Mouse (Mus musculus): ENCODE results near the gene 1600002K03Rik. TPM values are rescaled to one million over a fixed set of nuclear protein-coding genes. Genes with fewer than 3 reads are reported as not detected.
A peak's percentile ranks its signal among the peaks of the same experiment; 100 is the strongest.

The 1600002K03Rik gene
- total and polyA plus RNA-seq, 2 experiments, result 5.1 to 10.0 TPM

DNA sequence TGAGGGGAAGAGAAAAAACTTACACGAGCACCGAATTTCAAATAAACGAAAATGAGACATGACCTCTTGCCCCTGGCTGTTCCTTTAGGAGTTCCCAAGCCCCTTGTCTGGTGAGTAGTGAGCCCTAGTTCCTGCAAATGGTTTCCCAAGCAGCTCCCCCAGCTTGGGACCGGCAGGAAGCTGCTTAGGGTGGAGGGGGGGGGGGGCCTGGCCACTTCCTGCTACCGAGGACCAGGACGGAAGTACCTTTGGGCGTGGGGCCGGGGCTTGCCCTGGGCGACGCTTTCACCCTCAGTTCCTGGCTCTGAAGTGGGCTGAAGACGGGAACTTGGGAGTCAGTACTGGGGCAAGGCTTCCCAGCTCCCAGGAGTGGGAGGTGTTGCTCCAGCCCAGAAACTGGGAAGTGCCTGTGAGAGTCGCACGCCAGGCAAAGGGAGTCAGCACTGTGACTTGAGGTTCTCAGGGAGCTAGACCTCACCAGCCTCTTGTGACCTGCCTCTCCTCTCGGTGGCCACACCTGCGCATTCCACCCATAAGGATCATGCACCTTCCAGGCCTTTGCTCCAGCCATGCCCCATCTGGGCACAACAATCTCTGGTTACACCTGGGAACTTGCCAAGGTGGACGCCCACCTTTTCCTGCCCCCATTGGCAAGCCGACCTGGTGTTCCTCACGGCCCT is 14.3 kb upstream of the 1600002K03Rik start:
- Histone ChIP-seq H3K27ac (replicated peaks; ENCODE audit: insufficient read depth, low read depth, low read length) (peak overlapping the region; percentile 72), H3K36me3 (ENCODE audit: control insufficient read depth, insufficient read depth, low read length) (peaks cover 27% of the 10 kb centered on the region), H3K27me3 (ENCODE audit: control insufficient read depth, insufficient read depth, low read length) (no peaks in the 10 kb centered on the region), H3K9ac (ENCODE audit: low read depth, low read length) (peak overlapping the region; percentile 23), H3K4me3 (ENCODE audit: insufficient read depth, low read depth, low read length) (no peak overlapping the region), H3K4me1 (ENCODE audit: control insufficient read depth, insufficient read depth, low read length) (peaks cover 38% of the 10 kb centered on the region), H3K79me2 (ENCODE audit: control insufficient read depth, insufficient read depth, low read length) (peaks cover 3% of the 10 kb centered on the region; the same call in 1 of the 2 replicates)
- TF ChIP-seq POLR2A (IDR thresholded peaks at IDR 0.05; ENCODE audit: extremely low read depth, insufficient read depth, low read length) (no peak), CTCF (IDR thresholded peaks at IDR 0.05; ENCODE audit: low read depth, low read length) (no peak)
- WGBS, result 5% methylated on average over 18 of the region's 18 CpGs
- peak; percentile 47 for DNase-seq (ENCODE audit: extremely low read depth, low read depth, low spot score)

DNA sequence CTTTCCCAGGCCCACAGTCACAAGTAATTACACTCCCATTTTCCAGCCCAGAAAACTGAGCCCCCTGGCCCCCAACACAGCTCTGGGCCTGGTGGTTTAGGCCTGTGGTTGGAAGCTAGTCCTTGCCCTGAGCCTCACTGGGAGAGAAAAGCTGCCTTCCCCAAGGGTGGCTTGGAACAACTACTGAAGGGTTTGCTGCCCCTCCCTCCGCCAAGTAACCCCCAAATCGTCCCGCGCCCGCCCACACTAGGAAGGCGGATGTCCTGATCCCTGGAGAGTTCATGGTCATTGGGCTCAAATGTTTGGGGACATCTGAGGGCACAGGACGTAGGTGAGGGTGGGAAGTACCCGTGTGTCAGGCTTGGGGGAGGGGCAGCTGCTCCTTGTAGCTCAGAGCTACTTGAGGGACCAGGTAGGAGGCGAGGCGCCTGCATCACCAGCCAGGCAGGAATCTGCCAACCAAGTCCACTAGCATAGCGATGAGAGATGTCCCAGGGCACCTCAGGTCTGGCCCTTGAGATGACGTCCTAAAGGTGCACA is 13.7 kb upstream of the 1600002K03Rik start:
- Histone ChIP-seq H3K9ac (ENCODE audit: low read depth, low read length) (peak overlapping the region; percentile 28), H3K79me2 (ENCODE audit: control insufficient read depth, insufficient read depth, low read length) (peaks cover 3% of the 10 kb centered on the region; the same call in 1 of the 2 replicates), H3K27me3 (ENCODE audit: control insufficient read depth, insufficient read depth, low read length) (no peaks in the 10 kb centered on the region), H3K27ac (replicated peaks; ENCODE audit: insufficient read depth, low read depth, low read length) (peak overlapping the region; percentile 72), H3K36me3 (ENCODE audit: control insufficient read depth, insufficient read depth, low read length) (peaks cover 24% of the 10 kb centered on the region), H3K4me1 (ENCODE audit: control insufficient read depth, insufficient read depth, low read length) (peaks cover 35% of the 10 kb centered on the region), H3K4me3 (ENCODE audit: insufficient read depth, low read depth, low read length) (0 out of 2 replicates have a peak overlapping the region, but pooled peaks have one; percentile 1)
- DNase-seq (ENCODE audit: extremely low read depth, low read depth, low spot score), result peak; percentile 67
- 2% methylated on average over 12 of the region's 12 CpGs for WGBS
- TF ChIP-seq CTCF (IDR thresholded peaks at IDR 0.05; ENCODE audit: low read depth, low read length) (no peak), POLR2A (IDR thresholded peaks at IDR 0.05; ENCODE audit: extremely low read depth, insufficient read depth, low read length) (no peak)

DNA sequence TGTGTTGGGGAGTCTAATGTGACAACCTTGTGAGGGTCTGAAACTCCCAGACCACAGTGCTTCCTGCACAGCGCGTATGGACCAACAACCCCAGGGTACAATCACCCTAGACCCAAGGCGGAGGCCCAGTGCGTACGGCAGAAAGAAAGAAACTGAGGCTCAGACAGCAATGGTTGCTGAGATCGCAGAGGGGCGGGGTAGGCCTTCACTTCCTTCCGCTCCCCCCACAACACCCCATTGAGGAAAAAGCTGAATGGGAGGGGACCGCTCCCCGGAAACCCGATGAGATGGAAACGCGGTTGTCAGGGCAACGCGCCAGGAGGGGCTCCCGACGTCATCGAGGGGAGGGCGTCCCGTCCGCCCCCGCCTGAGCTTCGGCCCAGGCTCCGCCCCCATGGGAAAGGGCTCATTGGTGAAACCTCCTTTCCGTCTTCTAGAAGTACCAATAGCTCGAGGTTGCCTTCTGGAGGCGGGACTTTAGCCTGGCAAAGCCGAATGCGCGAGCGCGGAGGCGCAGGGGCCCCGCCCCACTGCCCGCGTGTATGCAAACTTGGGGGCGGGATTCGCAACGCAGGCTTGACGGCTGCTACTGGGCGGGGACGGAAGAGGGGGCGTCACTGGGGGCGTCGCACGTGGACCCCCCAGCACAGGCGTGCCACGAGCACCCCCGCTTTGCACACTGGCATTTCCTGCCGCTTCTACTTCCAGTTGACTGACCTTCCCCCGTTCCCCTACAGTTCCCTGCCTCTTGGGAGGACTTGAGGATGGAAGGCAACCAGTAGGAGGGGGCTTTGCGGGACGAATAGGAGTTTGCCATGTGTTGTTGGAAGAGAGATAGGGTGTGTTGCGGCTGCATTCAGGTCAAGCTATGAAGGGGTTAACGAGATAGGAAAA is 12.9 kb upstream of the 1600002K03Rik start:
- peak; percentile 91 for DNase-seq (ENCODE audit: extremely low read depth, low read depth, low spot score)
- H3K79me2 ChIP-seq (ENCODE audit: control insufficient read depth, insufficient read depth, low read length), result no peaks in the 10 kb centered on the region
- H3K9ac ChIP-seq (ENCODE audit: low read depth, low read length), result peak overlapping the region; percentile 28
- no peaks in the 10 kb centered on the region for H3K27me3 ChIP-seq (ENCODE audit: control insufficient read depth, insufficient read depth, low read length)
- TF ChIP-seq POLR2A (IDR thresholded peaks at IDR 0.05; ENCODE audit: extremely low read depth, insufficient read depth, low read length), result no peak
- H3K36me3 ChIP-seq (ENCODE audit: control insufficient read depth, insufficient read depth, low read length), result peaks cover 17% of the 10 kb centered on the region; the same call in 1 of the 2 replicates
- WGBS, result under 1% methylated on average over 55 of the region's 55 CpGs
- peak overlapping the region; percentile 34 for H3K4me3 ChIP-seq (ENCODE audit: insufficient read depth, low read depth, low read length)
- peak overlapping the region; percentile 92 for H3K27ac ChIP-seq (replicated peaks; ENCODE audit: insufficient read depth, low read depth, low read length)
- H3K4me1 ChIP-seq (ENCODE audit: control insufficient read depth, insufficient read depth, low read length), result peaks cover 29% of the 10 kb centered on the region

- Histone ChIP-seq H3K27ac (replicated peaks; ENCODE audit: insufficient read depth, low read depth, low read length) (peak overlapping the region; percentile 92), H3K4me1 (ENCODE audit: control insufficient read depth, insufficient read depth, low read length) (peaks cover 27% of the 10 kb centered on the region), H3K4me3 (ENCODE audit: insufficient read depth, low read depth, low read length) (peak overlapping the region; percentile 56), H3K9ac (ENCODE audit: low read depth, low read length) (peak overlapping the region; percentile 73), H3K79me2 (ENCODE audit: control insufficient read depth, insufficient read depth, low read length) (no peaks in the 10 kb centered on the region), H3K27me3 (ENCODE audit: control insufficient read depth, insufficient read depth, low read length) (no peaks in the 10 kb centered on the region), H3K36me3 (ENCODE audit: control insufficient read depth, insufficient read depth, low read length) (peaks cover 13% of the 10 kb centered on the region; the same call in 1 of the 2 replicates)
- DNase-seq (ENCODE audit: extremely low read depth, low read depth, low spot score), result peak; percentile 93
- no peak for TF ChIP-seq CTCF (IDR thresholded peaks at IDR 0.05; ENCODE audit: low read depth, low read length)
- TF ChIP-seq POLR2A (IDR thresholded peaks at IDR 0.05; ENCODE audit: extremely low read depth, insufficient read depth, low read length), result no peak
- under 1% methylated on average over 33 of the region's 33 CpGs for whole genome bisulfite sequencing
Observed at GRCm38 (mm10) chr10:80160455-80161371, 12.0 kb upstream of the 1600002K03Rik start.

All from liver, adult 2 months (tissue).